Mouse (Mus musculus): Measurements from ENCODE around the gene Tctn1.

The Tctn1 gene

DNA sequence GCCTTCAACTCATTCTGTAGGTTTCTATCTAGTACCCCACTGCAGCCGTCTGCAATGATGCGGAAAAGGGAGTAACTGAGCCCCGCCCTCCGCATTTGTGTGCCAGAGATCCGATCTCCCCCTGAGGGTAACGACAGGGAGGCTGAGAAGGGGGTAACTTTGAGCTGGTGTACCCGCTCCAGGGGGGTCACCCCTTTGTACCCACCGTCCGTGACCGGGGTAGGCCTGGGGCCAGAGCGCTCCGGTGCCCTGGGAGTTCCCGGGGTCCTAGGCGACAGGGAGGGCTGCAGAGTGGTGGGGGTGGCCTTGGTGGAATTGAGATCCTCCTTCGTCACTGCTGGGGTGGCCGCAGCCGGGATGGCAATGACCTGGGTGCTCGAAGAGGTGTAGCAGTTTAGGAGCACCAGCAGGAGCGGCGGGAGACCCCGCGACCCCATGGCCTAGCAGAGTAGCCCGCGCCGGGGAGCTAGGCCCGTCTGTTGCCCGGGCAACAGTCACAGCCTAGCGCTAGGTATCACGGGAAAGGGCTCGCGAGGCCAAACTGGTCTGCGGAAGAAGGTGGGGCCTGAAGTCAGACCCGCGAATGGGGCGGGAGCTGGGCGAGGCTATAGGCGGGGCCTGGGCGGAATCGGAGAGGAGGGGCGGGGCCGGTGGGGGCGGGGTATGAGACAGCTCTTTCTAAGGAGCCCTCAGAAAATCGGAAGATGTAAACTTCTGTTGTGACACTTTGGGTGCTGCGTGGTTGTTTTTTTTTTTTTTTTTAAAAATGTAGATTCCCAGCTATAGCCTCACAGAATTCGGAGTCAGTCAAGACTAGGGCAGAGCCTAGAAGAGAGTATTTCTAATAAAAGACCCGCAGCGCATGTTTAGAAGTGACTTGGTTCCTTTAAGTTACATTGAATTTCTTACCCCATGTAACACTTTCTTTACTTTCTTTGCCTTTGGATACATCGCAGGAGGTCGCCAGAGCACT is at the start of gene Tctn1:
Gene Tctn1, minus strand, starts transcription at position 528 of the 973 bp plus-strand sequence.
- DNase-seq (ENCODE audit: low spot score) = peak; percentile 95

DNA sequence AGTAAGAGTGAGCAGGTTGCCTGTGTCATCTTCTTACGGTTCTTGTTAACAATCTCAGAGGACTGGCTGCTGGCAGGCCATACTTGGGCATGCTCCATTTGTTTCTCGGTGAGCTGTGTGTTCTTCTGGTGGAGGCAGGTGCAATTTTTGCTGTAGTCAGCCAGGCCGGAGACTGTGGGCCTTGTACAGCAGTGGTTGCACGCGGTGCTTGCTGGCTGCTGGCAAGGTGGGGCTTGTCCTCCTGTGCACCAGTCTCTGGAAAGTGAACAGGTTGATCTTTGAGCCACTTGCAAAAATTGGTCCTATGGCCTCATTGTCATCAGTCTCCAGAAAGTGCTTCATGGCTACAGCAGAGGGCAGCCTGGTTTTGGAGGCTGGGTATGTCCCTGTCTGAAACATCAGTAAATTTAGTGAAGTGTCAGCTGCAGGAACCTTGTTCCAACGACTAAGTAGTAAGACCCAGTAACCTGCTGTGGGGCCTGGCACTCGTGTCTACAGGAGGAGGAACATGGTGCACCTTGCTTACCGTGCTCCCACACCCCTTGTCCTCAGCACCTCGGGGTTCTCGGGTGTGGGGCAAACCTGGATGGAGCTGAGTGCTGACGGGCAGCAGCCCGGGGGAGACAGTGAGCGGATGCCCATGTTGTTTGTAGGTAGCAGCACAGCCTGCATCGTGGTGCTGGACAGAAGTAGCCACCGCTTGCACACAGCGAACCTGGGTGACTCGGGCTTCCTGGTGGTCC is 48.9 kb upstream of the Tctn1 start:
- no peak for DNase-seq (ENCODE audit: low spot score)

DNA sequence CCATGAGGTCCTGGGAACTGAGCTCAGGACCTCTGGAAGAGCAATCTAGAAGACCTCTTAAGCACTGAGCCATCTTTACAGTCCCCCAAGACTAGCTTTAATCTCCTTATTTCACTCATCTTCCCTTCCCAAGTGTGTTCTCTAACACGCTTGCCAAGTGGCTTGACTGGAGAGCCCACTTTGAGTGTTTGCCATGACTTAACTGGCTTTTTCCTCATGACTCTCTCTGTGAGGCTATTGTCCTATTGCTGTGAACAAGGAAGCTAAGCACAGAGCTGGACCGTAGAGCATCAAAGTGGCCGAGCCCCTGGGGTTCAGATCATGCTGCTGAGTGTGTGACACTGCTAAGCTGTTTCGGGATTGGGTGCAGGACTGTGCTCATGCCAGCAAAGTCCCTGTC is 48.1 kb upstream of the Tctn1 start:
- no peak for DNase-seq (ENCODE audit: low spot score)

DNA sequence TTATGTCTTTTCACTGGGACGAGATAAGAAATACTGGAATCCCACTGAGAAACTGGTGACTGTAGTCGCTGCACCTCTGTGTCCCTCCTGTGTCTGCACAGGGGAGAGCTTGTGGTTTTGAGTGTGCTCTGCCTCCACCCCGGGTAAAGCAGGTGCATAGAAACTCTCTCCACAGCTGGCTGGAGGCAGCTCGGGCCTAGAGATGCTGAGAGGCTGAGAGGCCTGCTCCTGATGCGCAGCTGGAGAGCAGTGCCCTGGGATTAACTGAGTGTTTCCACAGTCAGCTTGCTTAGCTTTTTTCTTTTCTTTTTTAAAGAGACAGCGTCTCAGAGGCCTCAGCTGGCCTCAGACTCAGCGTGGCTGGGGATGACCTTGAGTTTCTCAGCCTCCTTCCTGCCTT is 47.4 kb upstream of the Tctn1 start:
- no peak for DNase-seq (ENCODE audit: low spot score)

DNA sequence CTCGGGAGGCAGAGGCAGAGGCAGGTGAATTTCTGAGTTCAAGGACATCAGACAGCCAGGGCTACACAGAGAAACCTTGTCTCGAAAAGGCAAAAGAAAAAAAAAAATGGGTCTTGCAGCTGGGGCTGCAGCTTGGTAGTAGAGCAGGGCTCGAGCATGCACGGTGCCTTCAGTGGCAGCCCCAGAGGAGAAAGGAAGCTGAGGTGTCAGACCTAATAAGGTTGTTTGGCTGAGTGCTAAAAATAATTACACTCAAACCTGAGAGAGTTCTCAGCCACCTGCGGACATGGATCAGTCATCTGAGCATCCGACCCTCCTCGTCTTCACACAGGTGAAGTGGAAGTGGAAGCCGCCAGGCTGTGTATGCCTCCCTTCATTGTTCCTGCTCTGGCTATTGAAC is 46.4 kb upstream of the Tctn1 start:
- DNase-seq (ENCODE audit: low spot score) = no peak

GRCm38 (mm10) chr5:122306536-122306935 is 42.3 kb upstream of the Tctn1 start:
- DNase-seq (ENCODE audit: low spot score) = no peak

DNA sequence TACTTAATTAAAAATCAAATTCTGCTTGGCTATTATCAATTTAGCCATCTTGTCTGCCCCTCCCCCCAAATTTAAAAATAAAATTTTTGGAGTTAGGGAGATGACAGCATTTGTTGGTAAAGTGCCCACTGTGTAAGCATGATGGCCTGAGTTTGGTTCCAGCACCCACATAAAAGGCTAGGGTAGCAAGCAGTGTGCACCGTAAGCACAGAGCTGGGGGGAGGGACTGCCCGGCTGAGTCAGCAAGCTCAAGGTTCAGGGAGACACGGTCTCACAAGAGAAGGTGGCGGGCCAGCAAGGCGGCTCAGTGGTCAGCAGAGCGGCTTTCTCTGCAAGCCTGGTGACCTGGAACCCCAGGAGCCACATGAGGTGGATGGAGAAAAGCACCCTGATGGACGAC is 41.2 kb upstream of the Tctn1 start:
- DNase-seq (ENCODE audit: low spot score) = peak; percentile 42

DNA sequence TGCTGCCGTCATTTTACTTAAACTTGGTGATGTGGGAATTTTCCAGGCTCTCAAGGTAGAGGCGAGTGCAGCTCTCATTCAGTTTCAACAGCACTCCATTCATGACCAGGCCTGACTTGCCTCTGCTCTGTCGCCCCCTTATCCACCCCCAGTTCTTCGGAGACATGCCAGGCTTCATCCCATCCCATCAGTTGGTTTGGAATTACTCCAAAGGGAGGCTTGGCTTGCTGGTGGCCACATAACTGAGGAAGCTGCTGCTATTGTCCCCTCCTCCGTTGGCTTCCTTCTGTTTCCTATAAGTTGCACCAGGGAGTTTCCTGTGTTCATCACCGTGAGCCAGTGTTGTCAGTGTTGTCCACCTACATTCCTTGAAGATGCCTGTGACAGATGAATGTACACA is 40.3 kb upstream of the Tctn1 start:
- DNase-seq (ENCODE audit: low spot score) = no peak

DNA sequence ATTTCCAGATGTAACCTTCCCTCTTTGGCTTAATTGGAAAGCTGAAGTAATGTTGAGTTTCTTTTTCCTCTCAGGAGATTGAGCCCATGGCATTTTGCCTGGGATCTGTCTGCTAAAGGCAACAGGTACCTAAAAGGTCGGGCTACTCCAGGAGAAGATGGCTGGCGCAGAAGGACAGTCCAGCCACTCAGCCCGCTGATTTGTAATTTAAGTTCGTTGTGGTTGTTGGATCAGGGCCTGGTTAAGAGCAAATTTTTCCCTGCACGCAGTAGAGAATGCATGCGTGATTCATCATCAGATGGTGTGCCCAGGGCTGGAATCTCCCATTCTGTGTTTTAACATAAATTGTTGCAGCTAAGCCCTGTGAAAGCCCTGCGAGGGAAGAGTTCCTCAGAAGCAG is 39.7 kb upstream of the Tctn1 start:
- no peak for DNase-seq (ENCODE audit: low spot score)

DNA sequence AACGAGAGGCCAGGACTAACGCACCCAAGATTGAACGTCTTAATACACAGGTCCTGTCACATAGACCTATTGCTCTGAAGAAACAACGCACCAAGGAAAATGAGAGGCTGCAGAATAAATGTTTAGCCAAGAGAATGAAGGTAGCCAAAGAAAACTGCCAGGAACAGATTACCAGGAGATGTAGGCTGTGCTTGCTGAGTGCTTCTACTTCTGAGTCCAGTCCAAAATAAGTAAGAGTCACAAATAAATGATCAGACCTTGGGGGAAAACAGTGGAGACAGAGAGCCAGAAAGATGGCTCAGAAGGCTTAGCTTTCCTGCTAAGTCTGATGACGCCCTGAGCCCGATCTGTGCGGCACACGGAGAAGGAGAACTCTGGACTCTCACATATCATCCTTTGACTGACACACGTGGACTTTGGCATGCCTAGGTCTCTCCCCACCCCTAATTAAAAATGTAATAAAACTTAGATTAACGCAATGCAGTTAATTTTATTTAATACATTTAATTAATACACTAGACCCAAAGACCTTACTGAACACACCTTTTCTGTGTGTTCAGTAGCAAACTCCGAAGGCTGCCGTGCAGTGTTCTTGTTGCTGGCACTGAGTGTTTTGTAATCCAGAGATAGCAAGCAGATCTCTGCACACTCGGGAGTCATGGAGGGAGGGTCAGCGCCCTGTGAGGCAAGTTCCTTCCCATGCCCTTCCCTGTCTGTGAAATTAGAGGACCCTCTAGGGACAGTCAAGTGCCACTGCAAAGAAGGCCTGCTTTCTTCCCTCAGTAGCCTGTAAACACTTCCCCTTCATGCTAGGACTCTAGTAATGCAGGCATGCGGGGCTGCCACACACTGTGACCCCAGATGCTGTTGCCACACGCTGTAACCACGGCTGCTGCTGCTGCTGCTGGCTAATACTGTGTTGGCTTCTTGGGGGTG is 38.8 kb upstream of the Tctn1 start:
- DNase-seq (ENCODE audit: low spot score) = peak; percentile 65

GRCm38 (mm10) chr5:122300071-122300518 is 35.8 kb upstream of the Tctn1 start:
- DNase-seq (ENCODE audit: low spot score) = no peak

DNA sequence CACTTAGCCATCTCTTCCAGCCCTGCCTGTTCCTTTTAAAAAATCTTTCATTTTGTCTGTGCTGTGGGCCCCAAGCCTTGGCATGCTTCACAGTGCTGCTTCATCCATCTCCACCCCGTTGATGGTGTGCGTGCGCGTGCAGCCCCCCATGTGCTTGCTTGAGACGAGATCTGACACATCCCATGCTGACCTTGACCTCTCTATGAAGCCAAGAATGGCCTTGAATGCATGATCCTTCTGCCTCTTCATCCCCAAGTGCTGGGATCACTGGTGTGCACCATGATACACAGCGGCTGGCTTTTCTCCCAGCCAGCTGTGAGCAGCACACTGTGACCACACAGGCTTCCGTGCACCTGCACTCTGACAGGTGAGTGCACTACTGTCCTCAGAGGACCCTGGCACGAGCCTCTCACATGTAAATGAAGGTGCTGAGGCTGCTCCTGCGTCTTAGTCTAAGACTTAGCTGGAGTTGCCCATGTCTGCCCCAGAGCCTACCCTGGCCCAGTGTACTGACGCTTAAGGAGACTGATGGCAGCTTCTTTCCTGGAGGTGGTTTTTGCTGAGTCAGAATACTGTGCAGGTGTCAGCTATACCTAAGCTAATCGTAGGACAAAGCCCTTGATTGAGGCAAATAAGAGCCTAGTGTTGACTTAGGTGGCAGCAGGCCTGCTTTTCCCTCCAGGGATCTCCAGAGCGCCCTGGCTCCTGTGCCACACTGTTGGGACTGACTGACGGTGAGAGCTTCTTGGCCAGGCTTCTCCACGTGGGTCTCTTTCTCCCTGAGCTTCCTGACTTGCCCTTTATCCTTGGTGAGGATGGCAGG is 31.1 kb upstream of the Tctn1 start:
- DNase-seq (ENCODE audit: low spot score) = no peak

DNA sequence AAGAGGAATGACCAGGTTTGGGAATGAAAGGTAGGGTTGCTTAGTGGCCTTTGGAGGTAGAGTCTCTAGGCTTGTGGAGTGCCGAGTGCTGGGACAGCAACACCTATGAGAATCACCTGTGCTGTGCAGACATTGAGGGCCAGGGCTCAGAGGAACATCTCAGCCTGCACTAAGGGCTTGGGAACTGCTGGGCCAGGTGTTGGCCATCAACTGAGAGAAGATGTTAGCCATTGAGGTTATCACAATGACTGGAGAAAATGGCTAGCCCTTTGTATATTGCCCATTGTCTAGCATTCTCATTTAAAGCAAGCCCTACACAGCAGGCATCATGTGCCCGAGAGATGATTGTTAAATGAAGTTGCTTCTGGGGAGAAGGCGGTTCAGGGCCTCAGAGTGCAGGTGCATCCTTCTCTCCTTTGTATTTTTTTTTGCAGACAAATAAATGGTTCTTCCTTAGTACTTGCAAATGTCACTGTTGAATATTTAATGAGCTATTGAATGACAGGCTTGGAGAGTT is 30.0 kb upstream of the Tctn1 start:
- DNase-seq (ENCODE audit: low spot score) = no peak

DNA sequence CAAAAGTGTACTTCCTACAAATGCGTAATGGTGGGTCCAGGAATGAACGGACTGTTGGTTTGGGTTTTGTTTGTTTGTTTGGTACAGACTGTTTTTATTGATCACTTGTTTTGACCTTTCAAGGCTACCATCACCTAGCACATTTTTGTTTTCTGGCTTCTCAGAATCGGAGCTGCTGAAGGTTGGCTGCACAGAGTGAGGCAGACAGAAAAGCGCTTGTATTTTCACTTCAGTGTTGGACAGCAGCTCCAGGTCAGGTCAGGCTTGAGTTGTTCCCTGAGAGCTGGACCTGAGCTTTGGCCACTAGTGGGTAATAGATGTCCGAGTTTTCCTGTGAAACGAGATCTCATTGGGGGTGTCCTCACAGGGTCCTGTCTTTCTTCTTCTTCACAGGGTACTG is 28.9 kb upstream of the Tctn1 start:
- no peak for DNase-seq (ENCODE audit: low spot score)

- DNase-seq (ENCODE audit: low spot score) = no peak
Measured at GRCm38 (mm10) chr5:122291553-122292339, 27.5 kb upstream of the Tctn1 start.

DNA sequence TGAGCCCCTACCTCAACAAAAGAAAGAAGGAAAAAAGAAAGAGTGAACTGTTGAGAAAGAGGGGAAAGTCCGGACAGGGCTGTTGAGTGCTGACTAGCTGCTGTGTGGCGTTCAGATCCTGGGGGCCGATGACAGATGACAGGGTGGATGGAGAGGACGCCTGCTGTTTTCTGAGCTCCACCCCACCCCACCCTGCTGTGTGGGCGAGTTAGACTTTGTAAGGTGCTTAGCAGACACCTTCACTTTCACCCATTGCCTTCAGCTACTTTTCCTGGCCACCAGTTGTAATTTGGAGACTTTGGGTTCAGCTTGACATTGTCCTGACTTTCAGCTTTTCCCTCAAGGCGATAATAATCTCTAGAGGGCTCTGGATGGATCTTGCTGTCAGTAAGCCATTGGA is 26.9 kb upstream of the Tctn1 start:
- DNase-seq (ENCODE audit: low spot score) = no peak

DNA sequence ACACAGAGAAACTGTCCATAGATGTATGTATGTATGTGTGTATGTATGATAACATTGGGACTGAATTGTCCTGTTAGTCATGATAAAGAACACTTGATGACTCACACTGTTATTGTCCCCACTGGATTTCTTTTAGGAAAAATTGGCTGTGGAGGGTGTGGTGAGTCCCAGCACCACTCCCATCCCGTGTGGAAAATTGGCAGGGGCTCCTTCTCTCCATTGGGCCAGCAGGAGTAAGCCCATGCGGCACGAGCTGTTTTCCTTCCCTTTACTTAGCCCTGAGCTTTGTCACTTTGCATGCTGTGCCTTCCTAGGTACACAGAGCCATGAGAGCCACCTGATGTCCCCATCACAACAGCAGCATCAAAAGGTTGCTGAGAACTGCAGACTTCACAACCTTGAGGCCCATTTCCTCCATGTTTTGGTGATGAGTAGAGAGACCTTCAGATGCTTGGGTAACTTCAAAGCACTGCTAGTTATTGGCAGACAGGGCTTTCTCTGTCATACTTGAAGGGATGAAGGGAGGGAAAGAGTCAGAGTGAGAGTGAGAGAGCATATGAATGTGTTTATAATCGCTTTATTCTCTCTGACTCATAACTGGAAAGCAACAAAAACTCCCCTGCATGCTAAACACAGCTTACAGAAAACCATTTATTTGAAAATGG is 24.0 kb upstream of the Tctn1 start:
- DNase-seq (ENCODE audit: low spot score) = no peak

DNA sequence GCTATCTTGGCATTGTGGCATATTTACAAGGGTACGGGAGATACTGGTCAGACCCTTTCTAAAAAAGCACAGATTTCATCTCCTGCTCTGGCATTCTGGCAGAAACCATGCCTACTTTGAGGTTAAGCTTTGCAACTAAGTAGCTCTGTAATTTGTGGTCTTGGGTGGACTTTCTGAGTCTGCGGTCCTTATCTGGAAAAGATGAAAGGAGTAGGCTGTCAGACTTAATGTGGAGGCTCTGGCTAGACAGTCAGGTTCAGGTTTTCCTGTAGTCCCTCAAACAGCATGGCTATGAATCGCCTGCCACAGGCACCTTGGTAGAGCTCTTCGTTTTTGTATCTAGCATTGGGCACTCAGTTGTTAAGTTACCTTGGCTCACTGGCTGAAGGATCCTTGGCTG is 22.8 kb upstream of the Tctn1 start:
- no peak for DNase-seq (ENCODE audit: low spot score)

DNA sequence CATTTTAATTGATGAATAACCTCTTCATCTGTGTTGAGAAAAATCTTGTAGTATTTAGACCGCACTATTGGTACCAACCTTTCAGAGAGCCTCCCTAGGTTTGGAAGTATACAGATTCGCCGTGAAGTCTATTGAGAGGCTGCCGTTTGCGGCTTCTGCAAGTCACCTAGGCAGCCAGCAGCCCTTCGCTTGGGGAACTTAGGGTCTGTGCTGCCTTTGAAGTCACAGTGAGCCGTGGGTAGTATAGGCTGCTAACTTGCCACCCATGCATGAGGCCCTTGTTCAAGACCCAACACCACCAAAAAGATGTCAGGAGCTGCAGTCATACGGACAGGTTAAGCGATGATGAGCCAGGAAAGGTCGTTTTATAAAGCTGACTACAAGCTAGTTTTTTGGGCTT is 21.9 kb upstream of the Tctn1 start:
- DNase-seq (ENCODE audit: low spot score) = no peak

- no peak for DNase-seq (ENCODE audit: low spot score)
Measured at GRCm38 (mm10) chr5:122285767-122286150, 21.5 kb upstream of the Tctn1 start.

Data from yolk sac, embryonic 10.5 days (tissue).